Mouse (Mus musculus): ENCODE measurements around the gene Htra2.
A peak's percentile ranks its signal among the peaks of the same experiment; 100 is the strongest.

Gene Htra2

DNA sequence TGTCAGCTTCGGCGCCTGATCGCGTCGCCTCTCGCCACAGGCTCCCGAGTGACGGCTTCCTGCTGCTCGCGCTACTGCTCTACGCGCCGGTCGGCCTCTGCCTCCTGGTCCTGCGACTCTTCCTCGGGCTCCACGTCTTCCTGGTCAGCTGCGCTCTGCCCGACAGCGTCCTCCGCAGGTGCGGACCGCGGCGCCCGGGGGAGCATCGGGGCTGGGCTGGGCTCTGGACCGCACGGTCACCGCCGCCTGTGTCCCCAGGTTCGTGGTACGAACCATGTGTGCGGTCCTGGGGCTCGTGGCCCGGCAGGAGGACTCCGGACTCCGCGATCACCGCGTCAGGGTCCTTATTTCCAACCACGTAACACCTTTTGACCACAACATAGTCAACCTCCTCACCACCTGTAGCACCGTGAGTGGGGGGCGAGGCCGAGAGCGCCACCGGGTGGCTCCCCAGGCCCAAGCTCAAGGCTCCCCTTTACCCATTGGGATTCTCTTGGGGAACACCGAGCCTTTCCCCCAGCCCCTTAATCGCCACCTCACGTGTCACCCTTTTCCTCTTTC is at the start of gene Htra2:
Htra2 (minus strand) TSS at position 403 of the 561 bp plus-strand sequence.
- peak; percentile 36 for DNase-seq (ENCODE audit: low spot score)

DNA sequence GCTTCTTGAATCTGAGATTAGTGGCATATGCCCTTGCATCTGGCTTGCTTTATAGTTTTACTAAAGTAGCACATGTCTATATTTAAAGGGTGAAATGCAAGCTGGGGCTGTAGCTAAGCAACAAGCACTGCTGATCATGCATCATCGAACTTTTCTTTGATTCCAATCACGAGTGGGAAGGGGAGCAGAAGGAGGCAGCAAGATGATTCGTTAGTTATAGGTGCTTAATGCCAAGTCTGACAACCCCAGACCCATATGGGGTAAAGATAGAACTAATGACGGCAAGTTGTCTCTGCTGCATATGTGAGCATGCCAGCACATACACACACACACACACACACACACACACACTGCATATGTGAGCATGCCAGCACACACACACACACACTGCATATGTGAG is 49.1 kb upstream of the Htra2 start:
- DNase-seq (ENCODE audit: low spot score), result no peak

DNA sequence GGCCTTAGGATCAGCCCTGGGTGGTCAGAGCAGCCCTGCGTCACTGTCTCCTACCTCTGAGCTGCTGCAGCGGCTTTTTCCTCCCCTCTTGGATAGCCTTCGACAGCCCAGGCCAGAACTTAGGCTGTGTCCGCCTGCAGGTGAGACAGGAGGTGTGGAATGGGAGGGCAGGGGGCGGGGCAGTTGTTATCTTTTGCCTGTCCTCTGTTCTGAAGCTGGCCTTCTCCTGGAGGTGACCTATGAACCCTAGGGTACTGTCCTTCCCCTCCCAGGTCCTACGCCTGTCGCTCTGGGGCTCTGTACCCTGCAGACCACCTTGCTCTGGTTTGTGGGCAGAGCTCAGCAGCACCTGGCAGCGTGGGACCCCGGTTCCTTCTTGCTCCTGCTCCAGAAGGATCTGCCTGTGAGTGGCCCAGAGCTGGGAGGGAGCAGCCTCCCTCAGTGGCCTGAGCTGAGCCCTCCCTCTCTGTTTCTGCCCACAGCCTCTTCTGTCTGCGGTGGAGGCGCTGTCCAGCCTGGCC is 48.1 kb upstream of the Htra2 start:
- DNase-seq (ENCODE audit: low spot score), result no peak

DNA sequence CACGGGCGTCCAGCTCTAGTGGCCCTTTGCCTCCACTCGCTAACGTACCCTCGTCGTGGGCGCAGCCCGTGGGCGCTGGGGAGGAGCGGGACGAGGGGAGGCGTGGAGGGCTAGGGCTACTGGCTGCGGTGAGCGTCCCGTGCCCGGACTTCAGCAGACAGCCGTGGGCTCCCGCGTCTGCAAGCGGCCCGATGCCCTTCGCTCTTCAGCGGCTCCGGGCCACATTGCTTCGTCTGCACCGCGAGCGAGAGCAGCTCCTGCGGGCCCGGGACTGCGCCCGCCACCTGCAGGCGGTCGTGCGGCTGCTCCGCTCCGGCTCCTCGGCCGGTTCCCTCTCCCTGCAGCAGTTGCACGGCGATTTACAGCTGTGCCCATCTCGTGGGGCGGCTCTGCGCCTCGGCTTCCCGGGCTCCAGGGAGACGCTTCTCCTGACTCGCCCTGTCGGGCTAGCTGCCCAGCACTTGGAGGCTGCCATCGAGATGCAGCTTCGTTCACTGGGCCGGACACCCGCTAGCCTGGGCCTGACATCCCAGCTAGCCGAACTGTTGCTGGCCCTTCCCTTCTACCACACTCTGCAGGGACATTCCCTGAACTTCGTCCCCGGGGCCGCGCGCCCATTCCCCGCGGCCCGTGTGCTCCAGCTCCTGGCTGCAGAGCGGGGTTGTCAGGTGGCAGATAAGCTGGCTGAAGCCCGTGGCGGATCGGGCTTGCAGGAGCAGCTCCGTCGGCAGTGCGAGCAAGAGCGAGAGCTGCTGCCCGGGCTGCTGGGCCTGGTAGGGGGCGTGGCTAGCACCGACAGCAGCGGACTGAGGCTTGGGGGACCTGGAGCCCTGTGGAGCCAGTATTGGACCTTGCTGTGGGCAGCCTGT is 46.8 kb upstream of the Htra2 start:
- peak; percentile 74 for DNase-seq (ENCODE audit: low spot score)

DNA sequence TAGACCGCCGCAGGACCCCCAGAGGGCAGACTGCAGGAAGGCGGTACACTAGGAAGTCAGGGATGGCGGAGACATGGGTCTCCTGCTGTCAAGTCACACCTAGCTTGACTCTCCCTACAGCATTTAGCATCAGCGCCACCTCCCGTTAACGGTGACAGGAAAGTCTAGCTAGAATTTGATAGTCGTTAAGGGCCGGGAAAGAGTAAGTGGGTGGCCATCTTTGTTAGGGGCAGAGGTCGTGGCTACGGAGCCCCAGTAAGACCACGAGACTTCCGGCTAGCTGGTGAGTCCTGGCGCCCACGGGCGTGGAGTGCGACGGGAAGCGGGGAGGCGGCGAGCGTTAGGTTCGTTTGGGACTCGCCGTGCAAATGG is 46.2 kb upstream of the Htra2 start, which contains the start of the genes Ccdc142 and Gm42688:
Ccdc142 (plus strand) TSS at position 286 of the 372 bp plus-strand sequence.
Gm42688 (plus strand) TSS at position 302 of the 372 bp plus-strand sequence.
- DNase-seq (ENCODE audit: low spot score), result peak; percentile 88

DNA sequence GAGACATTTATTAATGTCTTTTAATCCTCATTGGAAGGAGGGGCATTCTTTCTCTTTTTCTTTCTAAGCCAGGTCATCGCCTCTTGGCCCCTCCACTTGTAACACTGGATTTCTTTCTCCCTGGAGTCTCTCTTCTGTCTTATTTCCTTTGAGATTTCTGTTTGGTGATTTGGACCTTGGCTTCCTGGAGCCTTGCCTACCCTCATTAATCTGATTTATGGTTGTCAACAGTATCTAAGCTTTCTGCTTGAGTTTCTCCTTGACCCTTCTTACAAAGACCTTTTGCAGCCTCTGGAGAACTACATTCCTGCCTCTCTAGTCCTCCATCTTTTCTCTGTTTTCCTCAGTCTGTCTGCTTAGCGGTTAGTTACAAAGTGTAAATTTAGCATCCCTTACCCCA is 43.3 kb upstream of the Htra2 start:
- no peak for DNase-seq (ENCODE audit: low spot score)

DNA sequence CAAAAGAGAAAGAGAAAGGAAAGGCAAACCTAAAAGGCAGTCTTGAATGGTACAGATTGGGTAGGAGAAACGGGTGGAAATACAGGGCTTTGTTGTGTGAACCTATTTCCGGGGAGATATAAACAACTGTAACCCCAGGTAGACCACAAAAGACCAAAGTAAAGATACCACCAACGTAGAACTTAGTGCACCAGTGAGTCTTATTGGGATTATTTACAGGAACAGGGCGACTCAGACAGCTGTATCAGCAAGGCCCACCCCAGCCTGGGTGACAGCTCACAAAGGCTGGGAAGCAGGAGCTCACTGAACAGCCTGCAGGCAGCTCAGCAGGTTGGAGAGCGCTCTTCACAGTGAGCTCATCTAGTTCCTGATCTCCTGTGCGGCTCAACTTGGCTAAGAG is 40.9 kb upstream of the Htra2 start:
- no peak for DNase-seq (ENCODE audit: low spot score)

DNA sequence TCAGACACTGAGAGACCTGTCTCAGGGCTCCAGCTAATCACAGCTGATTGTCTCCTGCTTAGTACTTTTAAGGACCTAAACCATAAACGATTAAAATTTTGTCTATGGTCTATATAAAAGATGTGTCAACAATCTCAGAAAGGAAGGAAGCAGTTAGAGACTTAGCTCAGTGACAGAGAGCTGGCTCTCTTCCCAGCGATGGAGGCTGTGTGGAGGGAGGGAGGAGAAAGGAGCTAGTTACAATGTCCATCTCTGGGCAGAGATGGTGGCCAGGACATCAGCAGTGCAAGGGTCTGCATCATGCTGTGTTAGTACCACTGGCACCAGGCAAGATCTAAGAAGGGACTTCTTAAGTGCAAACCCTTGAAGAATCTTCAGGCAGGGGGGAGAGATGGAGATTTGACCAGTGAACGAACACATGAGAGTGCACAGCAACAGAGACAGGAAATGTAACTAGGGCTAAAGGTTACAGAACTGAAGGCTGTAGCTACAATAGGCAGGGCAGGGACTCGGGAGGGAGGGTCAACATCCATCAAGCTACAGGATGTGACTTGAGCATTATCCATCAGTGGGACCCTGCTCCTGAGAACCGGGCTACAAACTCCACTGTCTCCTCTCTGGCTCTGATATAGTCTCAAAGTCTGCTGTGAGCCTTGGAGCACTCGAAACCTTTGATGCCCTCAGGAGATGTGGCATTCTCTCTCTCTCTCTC is 37.5 kb upstream of the Htra2 start:
- DNase-seq (ENCODE audit: low spot score), result no peak

DNA sequence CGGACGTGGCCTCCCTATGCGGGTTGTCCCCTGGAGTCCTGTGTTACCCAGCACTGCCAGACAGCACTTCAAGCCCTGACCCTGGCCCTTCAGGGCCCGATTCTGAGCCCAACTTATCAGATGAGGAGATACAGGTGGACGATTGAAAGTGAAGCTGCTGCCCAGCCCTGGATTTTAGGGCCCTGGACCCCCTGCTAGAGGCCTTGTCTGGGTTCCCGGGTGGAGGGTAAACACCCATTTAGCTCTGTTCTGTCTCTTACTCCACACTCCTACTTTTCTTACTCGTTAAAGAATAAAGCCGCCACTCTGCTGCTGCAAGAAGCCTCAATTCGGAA is 32.8 kb upstream of the Htra2 start:
- no peak for DNase-seq (ENCODE audit: low spot score)

DNA sequence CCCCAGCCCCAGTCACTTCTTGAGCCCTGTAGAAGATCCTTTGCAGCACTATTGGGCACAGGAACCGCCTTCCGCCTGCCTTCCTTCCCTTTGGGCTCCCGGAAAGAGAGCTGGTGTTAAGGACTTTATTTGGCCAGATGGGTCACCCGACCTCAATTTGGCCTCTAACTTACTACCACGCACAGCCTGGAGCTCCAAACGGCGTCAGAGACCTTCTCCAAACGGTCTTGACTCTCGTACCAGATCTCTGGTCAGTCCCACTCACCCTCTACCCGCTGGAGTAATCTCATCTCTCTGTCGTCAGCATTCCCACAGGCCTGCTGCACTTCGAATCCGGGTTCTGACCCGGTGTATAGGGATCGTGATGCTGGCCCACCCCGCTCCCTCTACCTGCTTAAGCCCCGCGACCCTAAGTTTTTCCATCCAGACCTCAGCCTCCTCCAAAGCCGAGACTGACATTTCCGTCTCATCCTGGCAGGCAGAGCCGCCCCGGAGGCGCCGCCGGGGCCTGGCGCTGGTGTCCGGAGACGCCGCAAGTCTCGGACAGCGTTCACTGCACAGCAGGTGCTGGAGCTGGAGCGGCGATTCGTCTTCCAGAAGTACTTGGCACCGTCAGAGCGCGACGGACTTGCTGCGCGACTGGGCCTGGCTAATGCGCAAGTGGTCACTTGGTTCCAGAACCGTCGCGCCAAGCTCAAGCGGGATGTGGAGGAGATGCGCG is 32.3 kb upstream of the Htra2 start:
- no peak for DNase-seq (ENCODE audit: low spot score)

DNA sequence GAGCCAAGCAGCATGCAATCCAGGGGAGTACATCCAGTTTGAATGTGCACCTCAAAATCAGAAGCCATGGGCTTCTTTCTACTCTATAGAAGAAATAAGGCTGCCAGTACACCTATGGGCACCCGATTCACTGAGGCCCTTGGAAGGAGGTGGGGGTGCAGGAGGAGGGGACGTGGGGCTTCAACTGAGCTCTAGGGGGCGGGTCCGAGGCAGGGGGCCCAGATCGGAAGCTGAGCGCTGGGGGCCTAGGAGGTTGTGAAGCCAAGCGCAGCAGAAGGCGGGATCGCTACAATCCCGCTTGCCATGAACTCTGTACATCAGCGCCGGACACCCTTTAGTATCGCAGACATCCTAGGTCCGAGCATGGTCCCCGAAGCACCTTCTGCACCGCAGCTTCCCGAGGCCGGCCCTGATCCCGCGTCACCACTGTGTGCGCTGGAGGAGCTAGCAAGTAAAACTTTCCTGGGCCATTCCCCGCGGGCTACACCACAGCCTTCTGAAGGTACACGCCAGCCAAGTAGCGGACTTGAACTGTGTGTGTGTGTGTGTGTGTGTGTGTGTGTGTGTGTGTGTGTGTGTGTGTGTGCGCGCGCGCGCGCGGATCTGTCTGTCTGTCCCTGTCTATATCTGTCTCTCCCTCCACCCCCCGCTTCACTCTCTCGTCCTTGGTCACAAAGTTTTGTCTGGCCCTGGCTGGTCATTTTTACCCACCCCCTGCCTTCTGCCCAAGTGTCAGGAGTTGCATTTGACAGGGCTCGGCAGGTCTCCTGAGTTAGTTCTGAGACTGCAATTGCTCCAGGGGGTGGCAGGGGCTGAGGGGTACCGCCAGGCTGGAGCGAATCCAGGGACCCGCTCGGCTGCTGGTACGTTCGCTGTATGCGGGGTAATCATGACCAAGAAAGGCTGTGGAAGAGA is 31.3 kb upstream of the Htra2 start, which contains the start of gene Lbx2:
Lbx2 (plus strand) TSS at position 247 of the 915 bp plus-strand sequence.
- no peak for DNase-seq (ENCODE audit: low spot score)

DNA sequence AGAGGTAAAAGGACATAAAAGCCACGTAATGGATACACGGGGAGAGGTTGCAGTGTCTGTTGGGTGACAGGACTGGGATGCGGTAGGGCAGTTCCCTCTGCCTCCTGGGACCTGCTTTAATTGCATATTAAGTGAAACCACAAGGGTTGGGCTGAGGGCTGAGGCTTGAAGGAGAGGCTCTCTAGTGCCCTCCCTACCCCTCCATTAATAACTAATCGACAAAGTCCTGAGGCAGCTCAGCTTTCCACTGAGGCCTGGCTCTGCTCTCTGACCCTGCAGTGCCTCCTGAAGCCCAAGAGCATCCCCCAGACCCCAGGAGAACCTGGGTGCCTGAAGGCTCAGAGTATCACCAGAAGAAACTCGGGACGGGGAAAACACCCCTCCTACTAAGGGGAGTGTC is 29.4 kb upstream of the Htra2 start:
- no peak for DNase-seq (ENCODE audit: low spot score)

DNA sequence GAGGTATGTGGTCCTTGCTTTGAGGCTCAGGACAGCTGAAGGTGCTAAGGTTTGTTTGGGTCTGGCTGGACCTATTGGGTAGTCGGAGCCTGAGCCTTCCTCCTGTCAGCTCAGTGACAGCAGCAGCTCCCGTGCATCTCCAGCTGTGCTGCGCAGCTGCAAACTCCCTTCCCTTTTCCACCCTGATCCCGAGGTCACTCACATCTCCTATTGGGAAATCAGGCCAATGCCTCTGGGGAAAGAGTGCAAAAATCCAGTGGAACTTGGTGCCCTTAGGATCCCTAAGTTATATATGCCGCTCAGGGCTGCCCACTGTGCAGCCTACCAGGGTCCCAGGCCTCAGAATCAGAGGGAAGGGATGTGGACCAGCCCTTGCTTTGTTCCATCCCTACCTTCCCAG is 28.4 kb upstream of the Htra2 start:
- no peak for DNase-seq (ENCODE audit: low spot score)

DNA sequence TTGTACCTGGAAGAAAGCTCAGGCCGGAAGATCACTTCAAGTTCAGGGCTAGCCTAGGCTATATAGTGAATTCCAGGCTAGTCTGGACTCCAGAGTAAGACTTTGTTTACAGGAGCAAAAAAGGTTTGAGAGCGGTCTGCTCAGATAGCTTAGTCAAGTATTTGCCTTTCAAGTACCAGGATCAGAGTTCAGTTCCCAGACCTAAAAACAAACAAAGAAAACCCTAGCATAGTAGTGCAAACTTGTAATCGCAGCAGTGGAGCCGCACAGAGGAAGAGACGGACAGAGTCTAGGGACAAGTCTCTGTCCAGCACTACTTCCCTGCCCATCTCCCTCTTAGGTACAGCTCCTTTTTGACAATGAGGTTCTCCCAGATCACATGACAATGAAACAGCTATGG is 25.1 kb upstream of the Htra2 start:
- DNase-seq (ENCODE audit: low spot score), result no peak

DNA sequence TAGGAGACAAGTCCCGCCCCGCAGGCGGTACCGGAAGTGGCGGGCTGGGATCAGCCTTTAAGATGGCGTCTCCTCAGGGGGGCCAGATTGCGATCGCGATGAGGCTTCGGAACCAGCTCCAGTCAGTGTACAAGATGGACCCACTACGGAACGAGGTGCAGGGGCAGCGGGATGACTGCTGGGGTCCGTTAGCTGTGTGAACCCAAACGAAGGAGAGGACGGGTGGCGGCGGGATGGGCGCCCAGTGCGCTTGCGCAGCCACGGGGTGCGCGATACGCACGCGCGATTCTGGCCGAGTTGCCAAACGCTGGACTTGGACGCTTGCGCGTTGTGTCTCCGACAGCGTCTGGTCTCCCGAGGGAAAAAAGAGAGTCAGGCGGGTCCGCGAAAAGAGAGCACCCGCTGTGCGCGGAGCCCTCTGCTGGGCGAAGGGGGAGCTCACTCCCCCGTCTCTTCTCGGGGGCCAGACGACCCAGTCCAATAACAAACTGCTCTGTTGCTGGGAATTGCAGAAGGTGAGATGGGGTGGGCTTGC is 23.3 kb upstream of the Htra2 start:
- peak; percentile 100 for DNase-seq (ENCODE audit: low spot score)

DNA sequence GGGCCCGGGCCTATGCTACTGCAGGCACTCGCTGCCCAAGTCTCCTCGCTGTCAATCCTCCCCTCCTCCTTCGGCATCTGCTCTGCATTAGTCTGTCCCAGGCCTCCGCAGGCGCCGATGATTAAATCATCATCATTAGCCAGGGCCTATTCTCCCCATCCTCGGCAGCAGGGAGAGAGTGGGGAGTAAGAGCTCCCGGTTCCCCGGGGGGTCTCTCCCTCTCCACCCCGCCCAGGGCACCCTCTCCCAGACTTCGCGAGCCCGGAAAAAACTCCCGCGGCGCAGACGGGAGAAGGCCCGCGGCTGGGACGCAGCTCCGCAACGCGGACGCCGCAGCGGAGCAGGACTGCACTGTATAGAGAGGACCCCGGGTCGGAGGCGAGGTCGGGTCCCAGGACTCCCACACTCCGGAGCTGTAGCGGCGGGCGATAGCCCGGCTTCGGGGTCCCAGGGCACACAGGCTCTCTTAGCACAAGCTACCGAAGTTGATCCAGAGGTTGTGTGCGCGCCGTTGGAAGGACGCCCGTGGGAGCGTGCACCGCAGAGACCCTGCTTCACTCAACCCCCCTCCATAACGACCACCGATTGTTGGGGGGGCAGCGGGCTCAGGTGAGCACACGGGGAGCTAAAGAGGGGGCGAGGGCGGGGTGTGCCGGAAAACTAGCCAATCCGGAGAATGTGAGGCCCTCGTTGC is 22.7 kb upstream of the Htra2 start, which contains the start of gene Pcgf1:
Pcgf1 (plus strand) TSS at position 240 of the 694 bp plus-strand sequence.
- DNase-seq (ENCODE audit: low spot score), result no peak

DNA sequence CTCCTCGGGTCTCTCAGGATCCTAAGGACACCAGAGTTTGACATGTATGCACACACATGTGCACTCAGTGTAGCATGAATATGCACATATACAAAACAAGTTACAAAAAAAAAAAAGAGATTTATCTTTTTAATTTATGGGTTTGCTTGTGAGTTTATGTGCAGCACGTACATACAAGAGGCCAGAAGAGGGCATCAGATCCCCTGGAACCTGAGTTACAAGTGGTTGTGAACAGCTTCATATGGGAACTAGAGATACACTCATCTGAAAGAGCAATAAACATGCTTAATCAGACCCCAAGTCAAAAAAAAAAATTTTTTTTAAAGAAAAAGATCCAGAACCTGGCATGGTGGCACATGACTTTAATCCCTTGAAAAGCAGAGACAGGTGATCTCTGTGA is 19.9 kb upstream of the Htra2 start:
- DNase-seq (ENCODE audit: low spot score), result no peak

DNA sequence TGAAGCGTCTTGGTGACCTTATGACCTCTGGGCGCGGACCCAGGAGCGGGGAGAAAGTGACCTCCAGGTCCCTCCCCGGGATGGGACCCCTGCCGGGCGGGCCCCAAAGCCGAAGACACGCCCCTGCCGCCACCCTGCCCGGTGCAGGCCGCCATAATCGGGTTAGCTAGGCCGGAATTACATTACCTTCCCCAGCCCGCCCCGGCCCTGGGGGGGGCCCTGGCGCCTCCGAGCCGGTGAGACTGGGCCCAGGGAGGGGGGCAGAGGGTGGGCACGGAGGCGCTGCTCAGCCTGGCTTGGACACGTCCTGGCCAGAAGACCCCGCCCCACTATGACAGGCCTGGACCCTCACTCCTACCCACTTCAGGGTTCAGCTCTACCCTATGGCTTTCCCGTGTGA is 16.1 kb upstream of the Htra2 start:
- DNase-seq (ENCODE audit: low spot score), result no peak

DNA sequence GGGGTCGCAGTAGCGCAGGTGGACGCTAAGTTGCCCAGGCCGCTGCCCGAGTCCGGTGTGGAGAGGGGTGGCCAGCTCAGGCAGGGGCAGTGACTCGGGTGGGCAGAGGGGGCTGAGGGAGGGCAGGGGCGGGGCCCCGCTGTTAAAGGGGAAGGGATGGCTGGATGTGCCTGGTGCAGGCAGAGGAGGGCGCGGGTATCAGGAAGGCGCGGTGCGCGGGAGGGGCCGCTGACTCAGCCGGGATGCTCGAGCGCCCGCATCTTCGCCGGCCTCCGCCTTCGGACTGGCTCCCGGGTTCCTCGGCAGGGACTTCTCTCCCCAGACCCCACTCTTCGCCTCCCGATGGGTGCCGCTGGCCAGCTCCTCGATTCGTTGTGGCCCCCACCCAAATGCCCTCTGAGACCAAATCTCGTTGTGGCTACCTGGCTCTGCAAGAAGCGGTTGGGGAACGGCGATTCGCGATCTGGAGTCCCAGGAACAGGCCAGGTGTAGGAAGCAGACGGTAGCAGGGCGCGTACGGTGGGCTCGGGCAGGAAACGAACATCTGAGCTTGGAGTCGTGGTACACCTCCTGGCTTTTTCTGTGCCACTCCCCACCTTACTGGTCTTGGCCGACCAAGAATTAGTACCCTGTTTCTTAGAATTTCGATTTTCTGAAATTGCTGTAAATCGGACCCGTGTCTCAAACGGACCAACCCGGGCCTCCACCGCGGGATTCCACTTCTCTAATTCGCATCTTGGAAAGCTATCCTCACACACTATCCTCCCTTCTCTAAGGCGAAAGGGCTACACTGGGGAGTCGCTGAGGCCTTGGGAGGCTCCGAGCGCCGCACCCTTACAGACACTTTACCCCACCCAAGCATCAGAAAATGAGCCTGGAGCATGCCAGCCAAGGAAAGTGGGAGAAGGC is 15.5 kb upstream of the Htra2 start:
- peak; percentile 60 for DNase-seq (ENCODE audit: low spot score)

DNA sequence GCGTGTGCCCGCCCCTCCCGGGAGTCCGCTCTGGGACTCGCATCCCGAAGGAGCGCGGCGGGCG is 15.0 kb upstream of the Htra2 start, which contains the start of gene Tlx2:
Tlx2 (minus strand) TSS at position 47 of the 64 bp plus-strand sequence.
- DNase-seq (ENCODE audit: low spot score), result no peak
